In the genomic region with DNA sequence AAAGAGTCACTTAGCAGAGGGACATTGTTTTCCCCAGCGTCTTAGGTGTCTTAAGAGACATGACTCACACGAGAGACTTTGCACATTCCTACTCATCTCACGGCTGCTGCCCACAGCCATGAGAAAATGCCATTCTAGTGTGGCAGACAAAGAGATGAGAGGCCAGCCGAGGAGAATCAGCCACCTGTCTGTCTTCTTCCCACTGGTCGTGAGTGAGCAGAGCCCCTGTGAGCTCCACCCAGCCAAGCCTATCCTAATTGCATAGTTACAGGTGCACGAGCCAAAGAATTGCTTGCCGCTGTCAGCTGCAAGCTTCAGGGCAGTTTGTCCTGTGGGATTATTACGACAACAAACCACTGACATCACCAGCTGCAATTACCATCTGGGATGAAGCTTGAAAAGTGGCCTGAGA, we compare ENCODE assay signal across 13 mouse cellular contexts.
DNase-seq lines count a peak whose midpoint lies in the region; ATAC-seq lines count a peak whose summit lies in the region.
"Had no signal": no experiment of that assay in that cellular context is flagged by ENCODE, and none has a peak within 500 bp of the region (broad histone marks: within the 10 kb centered on the region; RNA-seq: fewer than 3 reads in every experiment).

No protein-coding gene starts in this region.

- intact Hi-C loops in left cerebral cortex, postnatal 36 days (cut with DNase I) = loop anchor here (5.0 kb wide), 2 partner anchors 41 to 74 kb away; no protein-coding TSS in a partner anchor

- no peak for DNase-seq in frontal cortex, postnatal 14 days (ENCODE audit: low spot score in 2 of 2)
- peak; percentile 66 to 74 for DNase-seq in right cerebral cortex, adult 2 months (ENCODE audit: low spot score in 2 of 2)
- DNase-seq in right cerebral cortex, postnatal 4 days = no peak
- DNase-seq in left cerebral cortex, postnatal 36 days (ENCODE audit: low spot score in 2 of 2) = peak; percentile 61 to 69
- no peak for DNase-seq in layer of hippocampus, adult 9-11 months
- no peak for DNase-seq in urinary bladder, postnatal 14 days (ENCODE audit: low spot score)
- DNase-seq in urinary bladder, postnatal 10 days (ENCODE audit: low spot score) = no peak
- DNase-seq: cerebellum, adult 8-10 months; liver; lung, postnatal 10 days had no signal

- ATAC-seq in frontal cortex, adult (ENCODE audit: low TSS enrichment) = peak; percentile 85
- ATAC-seq: activated CD4-positive, CD25-positive, alpha-beta regulatory T cell, adult 4 months; inflammation-experienced regulatory T-cells, adult 6 months had no signal

Comparison
In these comparisons a context has a peak if more than half of its experiments do, and no peak if none do; other contexts are left out.
1. DNase-seq: peak in right cerebral cortex, adult 2 months (2 of 2) and left cerebral cortex, postnatal 36 days (2 of 2); none in frontal cortex, postnatal 14 days (0 of 2), right cerebral cortex, postnatal 4 days (single experiment), layer of hippocampus, adult 9-11 months (single experiment), urinary bladder, postnatal 14 days (single experiment) and urinary bladder, postnatal 10 days (single experiment).